Mouse (Mus musculus): ENCODE measurements around the gene Klrc1. TPM values are rescaled to one million over a fixed set of nuclear protein-coding genes. Genes with fewer than 3 reads are reported as not detected.
"Not testable (repeated sequence)": the region's sequence is repeated elsewhere in the genome, so short reads cannot be mapped to it uniquely, and the experiment has no call there.

Gene Klrc1
- 0.14 and 0.19 TPM in 2 replicates for polyA plus RNA-seq (2015; fragmentation: Nextera tagmentation; extraction: Ambion mirVana)

GRCm38 (mm10) chr6:129678873-129679272, at the start of gene Klrc1:
TSS of gene Klrc1 (minus strand) at chr6:129678973.
- Histone ChIP-seq H3K4me2 (no peak within 1 kb of the TSS), H3K27me3 (replicated peaks) (no peaks in the 10 kb centered on the region), H3K27ac (no peak within 1 kb of the TSS), H3K4me1 (no peaks in the 10 kb centered on the region), H3K9ac (no peak within 1 kb of the TSS), H3K9me3 (no peaks in the 10 kb centered on the region), H3K36me3 (no peaks in the 10 kb centered on the region), H3K4me3 (replicated peaks) (no peak within 1 kb of the TSS)
- WGBS: 79% methylated on average over 3 of the region's 3 CpGs
- no peak for ATAC-seq (ENCODE audit: insufficient read depth, low FRiP score, low read depth)

- no peaks in the 10 kb centered on the region for H3K27me3 ChIP-seq (replicated peaks)
- H3K4me2 ChIP-seq: no peak overlapping the region
- no peak overlapping the region for H3K27ac ChIP-seq
- WGBS: 85% methylated on average over 1 of the region's 1 CpGs
- H3K4me3 ChIP-seq (replicated peaks): no peak overlapping the region
- no peaks in the 10 kb centered on the region for H3K36me3 ChIP-seq
- ATAC-seq (ENCODE audit: insufficient read depth, low FRiP score, low read depth): no peak
- no peak overlapping the region for H3K9ac ChIP-seq
- H3K9me3 ChIP-seq: no peaks in the 10 kb centered on the region
- no peaks in the 10 kb centered on the region for H3K4me1 ChIP-seq
Measured at GRCm38 (mm10) chr6:129727237-129727636, 48.5 kb upstream of the Klrc1 start.

- Histone ChIP-seq H3K36me3 (no peaks in the 10 kb centered on the region), H3K9ac (no peak overlapping the region), H3K27ac (no peak overlapping the region), H3K4me3 (replicated peaks) (no peak overlapping the region), H3K9me3 (no peaks in the 10 kb centered on the region), H3K4me1 (no peaks in the 10 kb centered on the region), H3K4me2 (no peak overlapping the region), H3K27me3 (replicated peaks) (no peaks in the 10 kb centered on the region)
- 62% methylated on average over 1 of the region's 1 CpGs for WGBS
- ATAC-seq (ENCODE audit: insufficient read depth, low FRiP score, low read depth): no peak; the same call in 1 of the 2 replicates
Measured at GRCm38 (mm10) chr6:129721390-129721789, 42.6 kb upstream of the Klrc1 start.

GRCm38 (mm10) chr6:129720487-129720886, 41.7 kb upstream of the Klrc1 start:
- Histone ChIP-seq H3K27me3 (replicated peaks) (no peaks in the 10 kb centered on the region), H3K4me3 (replicated peaks) (no peak overlapping the region), H3K27ac (no peak overlapping the region), H3K36me3 (no peaks in the 10 kb centered on the region), H3K9me3 (no peaks in the 10 kb centered on the region), H3K4me1 (no peaks in the 10 kb centered on the region), H3K4me2 (no peak overlapping the region), H3K9ac (no peak overlapping the region)
- WGBS: 14% methylated on average over 3 of the region's 3 CpGs
- no peak for ATAC-seq (ENCODE audit: insufficient read depth, low FRiP score, low read depth)

GRCm38 (mm10) chr6:129717032-129717431, 38.3 kb upstream of the Klrc1 start, which contains the start of gene Klri1:
TSS of gene Klri1 (minus strand) at chr6:129717132.
- no peak for ATAC-seq (ENCODE audit: insufficient read depth, low FRiP score, low read depth)
- H3K27me3 ChIP-seq (replicated peaks): no peaks in the 10 kb centered on the region
- H3K36me3 ChIP-seq: no peaks in the 10 kb centered on the region
- no peak within 1 kb of the TSS for H3K4me2 ChIP-seq
- H3K4me3 ChIP-seq (replicated peaks): no peak within 1 kb of the TSS
- H3K9me3 ChIP-seq: no peaks in the 10 kb centered on the region
- no peak within 1 kb of the TSS for H3K27ac ChIP-seq
- H3K4me1 ChIP-seq: no peaks in the 10 kb centered on the region
- WGBS: 83% methylated on average over 4 of the region's 4 CpGs
- no peak within 1 kb of the TSS for H3K9ac ChIP-seq

GRCm38 (mm10) chr6:129713566-129713965, 34.8 kb upstream of the Klrc1 start:
- WGBS: 53% methylated on average over 1 of the region's 1 CpGs
- Histone ChIP-seq H3K4me1 (no peaks in the 10 kb centered on the region), H3K36me3 (no peaks in the 10 kb centered on the region), H3K4me3 (replicated peaks) (no peak overlapping the region), H3K27me3 (replicated peaks) (no peaks in the 10 kb centered on the region), H3K9me3 (no peaks in the 10 kb centered on the region), H3K27ac (no peak overlapping the region), H3K9ac (no peak overlapping the region), H3K4me2 (no peak overlapping the region)
- ATAC-seq (ENCODE audit: insufficient read depth, low FRiP score, low read depth): no peak

- H3K4me3 ChIP-seq (replicated peaks); H3K4me1 ChIP-seq; ATAC-seq (ENCODE audit: insufficient read depth, low FRiP score, low read depth); H3K36me3 ChIP-seq; H3K4me2 ChIP-seq; H3K27ac ChIP-seq; H3K9me3 ChIP-seq; H3K27me3 ChIP-seq (replicated peaks); H3K9ac ChIP-seq: not testable (repeated sequence)
- WGBS: 64% methylated on average over 10 of the region's 10 CpGs
Measured at GRCm38 (mm10) chr6:129691436-129691835, 12.7 kb upstream of the Klrc1 start.

- peak; percentile 76 for ATAC-seq (ENCODE audit: insufficient read depth, low FRiP score, low read depth)
- WGBS: 60% methylated on average over 1 of the region's 1 CpGs
- no peaks in the 10 kb centered on the region for H3K4me1 ChIP-seq
- H3K27me3 ChIP-seq (replicated peaks): no peaks in the 10 kb centered on the region
- no peak overlapping the region for H3K4me2 ChIP-seq
- no peak overlapping the region for H3K27ac ChIP-seq
- H3K9ac ChIP-seq: no peak overlapping the region
- no peaks in the 10 kb centered on the region for H3K36me3 ChIP-seq
- no peaks in the 10 kb centered on the region for H3K9me3 ChIP-seq
- H3K4me3 ChIP-seq (replicated peaks): no peak overlapping the region
Measured at GRCm38 (mm10) chr6:129680379-129680778, 1.6 kb upstream of the Klrc1 start.

- not testable (repeated sequence) for H3K9ac ChIP-seq; H3K4me2 ChIP-seq; ATAC-seq (ENCODE audit: insufficient read depth, low FRiP score, low read depth); H3K27me3 ChIP-seq (replicated peaks); H3K4me3 ChIP-seq (replicated peaks); H3K4me1 ChIP-seq; H3K27ac ChIP-seq; H3K36me3 ChIP-seq; H3K9me3 ChIP-seq
- 60% methylated on average over 1 of the region's 3 CpGs for WGBS
Measured at GRCm38 (mm10) chr6:129661301-129661700, 17.5 kb downstream of the Klrc1 start.

GRCm38 (mm10) chr6:129660589-129660988, 18.2 kb downstream of the Klrc1 start, which contains the start of gene Klrc2:
TSS of gene Klrc2 (minus strand) at chr6:129660689.
- not testable (repeated sequence) for H3K4me3 ChIP-seq (replicated peaks); H3K27me3 ChIP-seq (replicated peaks); H3K4me1 ChIP-seq; H3K4me2 ChIP-seq; H3K27ac ChIP-seq; H3K9ac ChIP-seq; H3K36me3 ChIP-seq; H3K9me3 ChIP-seq; ATAC-seq (ENCODE audit: insufficient read depth, low FRiP score, low read depth)
- WGBS: 72% methylated on average over 4 of the region's 4 CpGs

- ATAC-seq (ENCODE audit: insufficient read depth, low FRiP score, low read depth); H3K27me3 ChIP-seq (replicated peaks); H3K9ac ChIP-seq; H3K4me1 ChIP-seq; H3K36me3 ChIP-seq; H3K9me3 ChIP-seq; H3K27ac ChIP-seq; H3K4me3 ChIP-seq (replicated peaks); H3K4me2 ChIP-seq: not testable (repeated sequence)
- WGBS: 50% methylated on average over 1 of the region's 3 CpGs
Measured at GRCm38 (mm10) chr6:129644054-129644453, 34.7 kb downstream of the Klrc1 start.

GRCm38 (mm10) chr6:129643237-129643636, 35.5 kb downstream of the Klrc1 start, which contains the start of gene Klrc3:
TSS of gene Klrc3 (minus strand) at chr6:129643337.
- not testable (repeated sequence) for H3K9ac ChIP-seq; H3K36me3 ChIP-seq; H3K4me1 ChIP-seq; ATAC-seq (ENCODE audit: insufficient read depth, low FRiP score, low read depth); H3K4me2 ChIP-seq; H3K4me3 ChIP-seq (replicated peaks); H3K27ac ChIP-seq; H3K27me3 ChIP-seq (replicated peaks); H3K9me3 ChIP-seq
- WGBS: 79% methylated on average over 3 of the region's 3 CpGs

GRCm38 (mm10) chr6:129631046-129631445, 47.7 kb downstream of the Klrc1 start:
- H3K9ac ChIP-seq; H3K4me2 ChIP-seq; H3K9me3 ChIP-seq; ATAC-seq (ENCODE audit: insufficient read depth, low FRiP score, low read depth); H3K27me3 ChIP-seq (replicated peaks); H3K36me3 ChIP-seq; H3K27ac ChIP-seq; H3K4me3 ChIP-seq (replicated peaks); H3K4me1 ChIP-seq: not testable (repeated sequence)
- 65% methylated on average over 2 of the region's 2 CpGs for WGBS
